Mouse (Mus musculus): ENCODE data around the gene Cnfn.

Cnfn gene

DNA sequence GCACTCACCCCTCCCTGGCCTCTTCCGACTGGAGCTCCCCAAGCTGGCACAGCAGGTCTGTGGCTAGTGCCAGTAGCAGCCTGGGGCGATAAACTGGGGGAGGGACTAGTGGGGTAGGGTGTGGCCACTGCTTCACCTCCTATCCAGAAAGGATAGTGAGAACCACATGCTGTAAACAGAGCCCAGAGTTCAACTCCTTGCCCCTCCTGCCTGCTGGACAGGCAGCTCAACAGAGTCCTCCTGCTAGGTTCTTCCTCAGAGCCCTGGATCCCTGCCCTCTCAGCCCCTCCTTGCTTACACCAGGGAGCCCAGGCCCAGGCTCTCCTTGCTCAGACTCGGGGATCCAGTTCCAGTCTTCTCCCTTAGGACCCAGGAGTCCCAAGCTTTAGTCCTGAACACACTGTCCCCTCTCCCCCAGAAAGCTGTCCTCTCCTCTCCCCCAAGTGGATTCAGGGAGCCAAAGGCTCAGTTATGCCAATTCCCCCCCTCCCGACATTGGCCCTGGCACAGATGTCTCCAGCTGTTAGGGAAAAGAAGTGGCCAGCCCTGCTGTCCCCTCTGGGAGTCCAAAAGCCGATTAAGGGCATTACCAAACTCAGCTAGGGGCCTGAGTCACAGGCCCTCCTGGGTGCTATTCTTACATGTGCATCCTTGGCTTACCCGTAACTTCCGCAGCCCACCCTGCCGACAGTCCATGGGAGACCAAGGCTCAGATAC, 20.7 kb upstream of the Cnfn start:
- no peak for DNase-seq (ENCODE audit: low spot score in 2 of 2)

DNA sequence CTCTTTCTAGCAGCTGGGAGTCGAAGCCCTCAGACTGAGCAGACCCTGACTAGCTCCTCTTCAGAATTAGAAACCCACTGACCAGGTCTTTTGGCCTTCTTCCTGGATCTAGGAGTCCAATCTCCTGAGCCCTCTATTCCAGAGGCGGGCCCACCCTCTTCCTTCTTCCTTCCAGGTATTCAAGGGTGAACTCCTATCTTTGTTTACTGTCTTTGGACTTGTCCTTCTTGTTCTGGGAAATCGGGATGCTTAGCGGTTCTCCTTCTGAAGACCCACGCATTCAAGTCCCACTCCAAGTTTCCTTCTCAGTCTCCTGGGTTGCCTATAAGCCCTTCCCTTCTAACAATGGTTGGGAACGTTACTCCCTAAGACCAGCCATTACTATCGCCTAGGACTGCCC, 19.4 kb upstream of the Cnfn start:
- no peak for DNase-seq (ENCODE audit: low spot score in 2 of 2)

GRCm38 (mm10) chr7:25387811-25388440, 18.4 kb upstream of the Cnfn start:
- DNase-seq (ENCODE audit: low spot score in 2 of 2): no peak

GRCm38 (mm10) chr7:25385850-25386555, 16.5 kb upstream of the Cnfn start:
- peak in 1 of 2 experiments; percentile 69 for DNase-seq (ENCODE audit: low spot score in 2 of 2)

GRCm38 (mm10) chr7:25385259-25385658, 15.7 kb upstream of the Cnfn start:
- DNase-seq (ENCODE audit: low spot score in 2 of 2): no peak

DNA sequence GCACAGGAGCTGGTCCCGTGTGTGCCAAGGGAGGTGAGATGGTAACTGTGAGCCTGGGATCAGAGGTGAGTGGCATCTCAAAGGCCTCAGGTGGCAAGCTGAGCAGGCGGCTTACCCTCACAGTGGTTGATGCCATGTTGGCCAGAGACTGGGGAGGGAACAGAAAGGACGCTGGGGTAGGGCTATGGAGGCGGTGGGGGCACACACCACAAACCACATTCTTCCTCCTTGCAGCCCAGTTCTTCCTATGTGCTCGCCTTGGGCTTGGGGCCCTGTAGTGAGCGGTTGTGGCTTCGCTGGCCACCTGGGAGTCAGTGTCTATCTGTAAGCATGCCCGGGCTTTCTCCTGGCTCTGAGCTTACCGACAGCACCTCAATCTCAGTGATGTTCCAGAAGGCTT, 15.3 kb upstream of the Cnfn start:
- DNase-seq (ENCODE audit: low spot score in 2 of 2): no peak

- no peak for DNase-seq (ENCODE audit: low spot score in 2 of 2)
Measured at GRCm38 (mm10) chr7:25384318-25384717, 14.8 kb upstream of the Cnfn start.

DNA sequence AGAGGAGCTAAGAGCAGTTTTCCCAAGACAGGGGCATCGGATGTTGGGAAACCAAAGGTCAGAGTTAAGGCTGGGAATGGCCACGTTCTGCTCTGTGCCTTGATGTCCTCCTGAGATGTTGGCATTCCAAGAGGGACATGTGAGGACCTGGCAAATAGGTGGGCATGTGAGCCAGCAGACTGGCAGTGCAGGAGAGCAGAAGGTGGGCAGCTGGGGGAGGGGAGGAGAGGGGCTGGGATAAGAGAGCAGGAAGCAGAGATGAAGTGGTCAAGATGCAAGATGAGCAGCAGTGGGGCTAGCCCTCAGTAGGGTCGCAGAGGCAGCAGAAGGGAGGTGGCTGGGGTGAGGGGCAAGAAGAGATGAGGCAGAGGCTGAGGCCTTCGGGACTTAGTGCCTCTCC, 14.4 kb upstream of the Cnfn start:
- no peak for DNase-seq (ENCODE audit: low spot score in 2 of 2)

GRCm38 (mm10) chr7:25383385-25383784, 13.9 kb upstream of the Cnfn start:
- no peak for DNase-seq (ENCODE audit: low spot score in 2 of 2)

DNA sequence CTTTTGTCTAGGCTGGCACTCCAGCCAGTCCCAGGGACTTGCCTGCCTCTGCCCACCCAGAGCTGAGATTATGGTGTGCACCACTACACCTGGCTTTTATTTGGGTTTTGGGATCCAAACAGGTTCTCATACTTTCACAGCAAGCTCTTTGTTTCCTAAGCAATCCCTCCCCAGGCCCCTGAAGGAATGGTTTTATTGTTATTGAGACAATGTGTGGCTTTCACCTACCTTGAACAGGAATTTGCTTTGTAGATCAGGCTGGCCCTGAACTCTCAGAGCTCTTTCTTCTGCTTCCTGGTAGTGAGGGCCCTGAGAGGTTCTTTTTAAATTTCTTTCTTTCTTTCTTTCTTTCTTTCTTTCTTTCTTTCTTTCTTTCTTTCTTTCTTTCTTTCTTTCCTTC, 13.0 kb upstream of the Cnfn start:
- no peak for DNase-seq (ENCODE audit: low spot score in 2 of 2)

- no peak for DNase-seq (ENCODE audit: low spot score in 2 of 2)
Measured at GRCm38 (mm10) chr7:25381284-25381680, 11.8 kb upstream of the Cnfn start.

DNA sequence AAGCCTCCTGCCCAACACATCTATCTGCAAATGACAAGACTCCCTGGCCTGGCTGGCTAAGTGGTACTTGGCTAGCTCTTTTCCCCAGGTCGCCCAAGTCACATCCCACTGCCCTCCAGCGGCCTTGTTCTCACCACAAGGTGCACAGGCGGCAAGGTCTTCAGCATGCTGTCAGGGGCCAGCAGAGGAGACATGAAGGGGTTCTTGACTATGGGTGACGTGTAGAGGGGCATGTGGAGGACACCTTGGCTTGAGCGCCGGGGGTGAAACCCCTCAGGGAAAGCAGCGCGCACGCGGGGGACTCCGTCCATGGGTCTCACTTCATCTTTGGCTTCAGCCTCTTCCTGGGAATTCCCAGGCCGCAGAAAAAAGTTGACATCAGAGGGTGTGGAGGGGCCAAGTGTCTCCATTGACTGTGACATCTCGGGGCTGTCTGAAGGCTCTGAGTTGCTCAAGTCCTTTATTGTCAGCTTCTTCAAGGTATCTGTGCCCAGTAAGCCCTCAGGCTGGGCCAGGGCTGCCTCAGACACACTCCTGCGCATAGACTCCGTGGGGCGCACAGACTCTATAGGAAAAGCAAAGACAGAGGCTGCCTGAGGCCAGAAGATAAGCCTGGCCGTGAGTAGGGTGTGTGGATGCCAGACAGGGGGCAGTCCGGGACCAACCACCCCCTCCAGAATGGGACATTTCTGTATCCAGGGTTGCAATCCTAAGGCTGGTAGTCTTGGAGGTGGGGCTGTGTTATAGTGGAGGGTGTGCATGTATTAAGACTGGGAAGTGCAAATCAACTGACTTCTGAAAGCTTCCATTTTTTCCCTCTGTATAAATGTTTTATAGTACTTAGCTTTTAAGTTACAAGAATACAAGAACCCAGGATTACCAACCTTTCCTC, 11.1 kb upstream of the Cnfn start:
- DNase-seq (ENCODE audit: low spot score in 2 of 2): no peak

GRCm38 (mm10) chr7:25379551-25380351, 10.2 kb upstream of the Cnfn start:
- peak in 1 of 2 experiments; percentile 57 for DNase-seq (ENCODE audit: low spot score in 2 of 2)

GRCm38 (mm10) chr7:25378181-25379100, 8.9 kb upstream of the Cnfn start:
- DNase-seq (ENCODE audit: low spot score in 2 of 2): no peak

DNA sequence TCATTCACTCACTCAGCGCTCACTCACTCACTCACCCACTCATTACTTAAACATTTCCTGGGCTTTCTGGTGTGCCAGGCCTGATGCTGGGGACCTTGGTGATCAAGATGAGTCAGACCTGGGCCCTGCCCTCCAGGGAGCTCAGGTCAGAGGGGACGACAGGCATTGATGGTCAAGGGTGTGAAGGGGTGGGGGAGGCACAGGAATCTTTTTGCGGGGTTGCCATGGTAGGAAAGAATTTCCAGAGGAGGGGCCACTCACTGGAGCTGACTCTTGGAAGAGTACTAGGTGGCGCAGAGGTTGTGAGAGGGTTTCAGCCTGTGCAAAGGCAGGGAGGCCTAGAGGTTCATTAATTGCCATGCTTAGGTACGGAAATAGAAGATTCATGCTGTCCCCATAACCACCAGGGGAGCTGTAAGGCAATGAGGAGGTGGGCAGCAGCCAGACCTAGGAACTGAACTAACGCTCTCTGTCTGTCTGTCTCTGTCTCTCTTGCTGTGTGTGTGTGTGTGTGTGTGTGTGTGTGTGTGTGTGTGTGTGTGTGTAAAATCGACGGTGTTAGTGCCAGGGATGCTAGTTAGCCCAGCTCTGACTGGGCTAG, 7.7 kb upstream of the Cnfn start:
- no peak for DNase-seq (ENCODE audit: low spot score in 2 of 2)

GRCm38 (mm10) chr7:25376556-25376955, 7.0 kb upstream of the Cnfn start:
- DNase-seq (ENCODE audit: low spot score in 2 of 2): peak; percentile 57 to 82

- no peak for DNase-seq (ENCODE audit: low spot score in 2 of 2)
Measured at GRCm38 (mm10) chr7:25372441-25372840, 2.9 kb upstream of the Cnfn start.

GRCm38 (mm10) chr7:25368333-25368732, 1.2 kb downstream of the Cnfn start:
- no peak for DNase-seq (ENCODE audit: low spot score in 2 of 2)

DNA sequence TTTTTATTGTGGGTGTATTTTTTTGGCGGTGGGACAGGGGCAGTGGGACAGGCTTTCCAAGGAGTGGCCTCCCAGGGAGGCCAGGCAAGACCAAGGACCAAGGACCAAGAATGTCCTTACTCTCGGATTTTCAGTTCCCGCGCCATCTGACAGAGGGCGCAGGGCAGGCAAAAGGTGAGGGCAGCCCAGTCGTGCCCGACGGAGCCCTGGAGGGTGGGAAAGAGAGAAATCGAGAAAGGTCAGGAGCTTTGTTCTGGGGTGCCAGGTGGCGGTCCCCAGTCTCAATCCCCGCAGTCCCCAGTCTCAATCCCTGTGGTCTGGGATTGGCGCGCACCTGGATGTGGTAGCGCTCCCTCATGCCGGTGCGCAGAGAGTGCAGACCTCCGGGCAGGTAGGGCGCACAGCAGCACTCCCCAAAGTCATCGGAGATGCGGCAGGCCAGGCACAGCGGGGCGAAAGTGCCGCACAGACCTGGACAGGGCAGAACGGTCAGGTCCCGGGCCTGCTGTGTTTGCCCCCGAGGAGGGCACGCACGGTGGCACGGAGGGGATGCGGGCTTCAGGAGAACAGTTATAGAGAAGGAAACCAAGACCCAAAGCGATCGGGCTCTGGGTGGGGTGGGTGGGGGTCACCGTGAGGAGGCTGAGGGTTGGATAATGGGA, 1.8 kb downstream of the Cnfn start:
- no peak for DNase-seq (ENCODE audit: low spot score in 2 of 2)
